Mouse (Mus musculus): Measurements from ENCODE around the gene Naip1.
"Not testable (repeated sequence)": the region's sequence is repeated elsewhere in the genome, so short reads cannot be mapped to it uniquely, and the experiment has no call there.

- not testable (repeated sequence) for TF ChIP-seq CTCF (conservative IDR thresholded peaks at IDR 0.05; ENCODE audit: insufficient read depth, insufficient read length, low read depth, low read length); POLR2A (IDR thresholded peaks at IDR 0.05; ENCODE audit: low read depth, low read length)
Observed at GRCm38 (mm10) chr13:100391021-100391420, 61.6 kb downstream of the Naip1 start.
